Mouse (Mus musculus): ENCODE measurements at regions not wholly inside any gene's neighbourhood (a gene's known extent, or its start where the extent isn't known, plus 50 kb on each side); places are given as distances from the start of the nearest gene placed in this dataset.

- DNase-seq (ENCODE audit: extremely low spot score, low read depth, low spot score): no peak
Observed at GRCm38 (mm10) chr8:128034127-128034526, 324.3 kb upstream of the Nrp1 start.

- DNase-seq (ENCODE audit: extremely low spot score, low read depth, low spot score): no peak
Observed at GRCm38 (mm10) chr8:128035672-128036071, 322.7 kb upstream of the Nrp1 start.

- DNase-seq (ENCODE audit: extremely low spot score, low read depth, low spot score): no peak
Observed at GRCm38 (mm10) chr8:128039341-128040064, 318.9 kb upstream of the Nrp1 start.

- DNase-seq (ENCODE audit: extremely low spot score, low read depth, low spot score): no peak
Observed at GRCm38 (mm10) chr8:128042877-128043276, 315.5 kb upstream of the Nrp1 start.

- no peak for DNase-seq (ENCODE audit: extremely low spot score, low read depth, low spot score)
Observed at GRCm38 (mm10) chr8:128043392-128043791, 315.0 kb upstream of the Nrp1 start.

GRCm38 (mm10) chr8:128056251-128056650 is 302.2 kb upstream of the Nrp1 start:
- DNase-seq (ENCODE audit: extremely low spot score, low read depth, low spot score): no peak

GRCm38 (mm10) chr8:128057845-128058244 is 300.6 kb upstream of the Nrp1 start:
- no peak for DNase-seq (ENCODE audit: extremely low spot score, low read depth, low spot score)

- no peak for DNase-seq (ENCODE audit: extremely low spot score, low read depth, low spot score)
Observed at GRCm38 (mm10) chr8:128059817-128060216, 298.6 kb upstream of the Nrp1 start.

- DNase-seq (ENCODE audit: extremely low spot score, low read depth, low spot score): no peak
Observed at GRCm38 (mm10) chr8:128064211-128064610, 294.2 kb upstream of the Nrp1 start.

GRCm38 (mm10) chr8:128065127-128065526 is 293.3 kb upstream of the Nrp1 start:
- no peak for DNase-seq (ENCODE audit: extremely low spot score, low read depth, low spot score)

- no peak for DNase-seq (ENCODE audit: extremely low spot score, low read depth, low spot score)
Observed at GRCm38 (mm10) chr8:128065964-128066680, 292.3 kb upstream of the Nrp1 start.

- DNase-seq (ENCODE audit: extremely low spot score, low read depth, low spot score): no peak
Observed at GRCm38 (mm10) chr8:128069749-128070148, 288.7 kb upstream of the Nrp1 start.

- DNase-seq (ENCODE audit: extremely low spot score, low read depth, low spot score): no peak
Observed at GRCm38 (mm10) chr8:128075566-128075965, 282.8 kb upstream of the Nrp1 start.

GRCm38 (mm10) chr8:128076226-128076625 is 282.2 kb upstream of the Nrp1 start:
- no peak for DNase-seq (ENCODE audit: extremely low spot score, low read depth, low spot score)

GRCm38 (mm10) chr8:128078740-128079139 is 279.7 kb upstream of the Nrp1 start:
- DNase-seq (ENCODE audit: extremely low spot score, low read depth, low spot score): no peak

GRCm38 (mm10) chr8:128085800-128086199 is 272.6 kb upstream of the Nrp1 start:
- DNase-seq (ENCODE audit: extremely low spot score, low read depth, low spot score): no peak

GRCm38 (mm10) chr8:128087500-128087899 is 270.9 kb upstream of the Nrp1 start:
- DNase-seq (ENCODE audit: extremely low spot score, low read depth, low spot score): no peak

- no peak for DNase-seq (ENCODE audit: extremely low spot score, low read depth, low spot score)
Observed at GRCm38 (mm10) chr8:128092826-128093225, 265.6 kb upstream of the Nrp1 start.

GRCm38 (mm10) chr8:128095451-128095850 is 263.0 kb upstream of the Nrp1 start:
- DNase-seq (ENCODE audit: extremely low spot score, low read depth, low spot score): no peak

- no peak for DNase-seq (ENCODE audit: extremely low spot score, low read depth, low spot score)
Observed at GRCm38 (mm10) chr8:128097601-128098000, 260.8 kb upstream of the Nrp1 start.

GRCm38 (mm10) chr8:128103380-128103779 is 255.0 kb upstream of the Nrp1 start:
- DNase-seq (ENCODE audit: extremely low spot score, low read depth, low spot score): no peak

GRCm38 (mm10) chr8:128106569-128106968 is 251.8 kb upstream of the Nrp1 start:
- no peak for DNase-seq (ENCODE audit: extremely low spot score, low read depth, low spot score)

All from hindlimb bud, embryonic 11.5 days (tissue).